Mouse (Mus musculus): Measurements from ENCODE around the gene Cep78. TPM values are rescaled to one million over a fixed set of nuclear protein-coding genes. Genes with fewer than 3 reads are reported as not detected.

Gene Cep78
- polyA plus RNA-seq, 1 experiment from 2014 or later, result 70.6 TPM

- 86% methylated on average over 13 of the region's 13 CpGs for WGBS
- H3K36me3 ChIP-seq (replicated peaks), result peaks cover 86% of the 10 kb centered on the region
- no peaks in the 10 kb centered on the region for H3K9me3 ChIP-seq
- DNase-seq (ENCODE audit: extremely low spot score, low spot score), result no peak
- no peaks in the 10 kb centered on the region for H3K4me1 ChIP-seq
- H3K27me3 ChIP-seq (ENCODE audit: poor library complexity, severe bottlenecking), result no peaks in the 10 kb centered on the region
- H3K4me3 ChIP-seq, result no peak overlapping the region
- no peak overlapping the region for H3K27ac ChIP-seq
Measured at GRCm38 (mm10) chr19:15962313-15962712, 22.5 kb downstream of the Cep78 start.

- 90% methylated on average over 3 of the region's 3 CpGs for WGBS
- Histone ChIP-seq H3K27me3 (ENCODE audit: poor library complexity, severe bottlenecking) (no peaks in the 10 kb centered on the region), H3K27ac (no peak overlapping the region), H3K4me3 (no peak overlapping the region), H3K4me1 (no peaks in the 10 kb centered on the region), H3K36me3 (replicated peaks) (peaks cover 19% of the 10 kb centered on the region), H3K9me3 (no peaks in the 10 kb centered on the region; the same call in 1 of the 2 replicates)
- no peak for DNase-seq (ENCODE audit: extremely low spot score, low spot score)
Measured at GRCm38 (mm10) chr19:15950225-15950624, 34.6 kb downstream of the Cep78 start.

- no peaks in the 10 kb centered on the region for H3K27me3 ChIP-seq (ENCODE audit: poor library complexity, severe bottlenecking)
- DNase-seq (ENCODE audit: extremely low spot score, low spot score), result no peak
- WGBS, result 84% methylated on average over 1 of the region's 1 CpGs
- peaks cover 5% of the 10 kb centered on the region; the same call in 1 of the 2 replicates for H3K9me3 ChIP-seq
- H3K4me3 ChIP-seq, result no peak overlapping the region
- no peak overlapping the region for H3K27ac ChIP-seq
- H3K36me3 ChIP-seq (replicated peaks), result peaks cover 10% of the 10 kb centered on the region; the same call in 1 of the 2 replicates
- H3K4me1 ChIP-seq, result no peaks in the 10 kb centered on the region
Measured at GRCm38 (mm10) chr19:15948867-15949266, 35.9 kb downstream of the Cep78 start.

GRCm38 (mm10) chr19:15948426-15948825, 36.4 kb downstream of the Cep78 start:
- H3K9me3 ChIP-seq, result peaks cover 5% of the 10 kb centered on the region; the same call in 1 of the 2 replicates
- no peaks in the 10 kb centered on the region for H3K27me3 ChIP-seq (ENCODE audit: poor library complexity, severe bottlenecking)
- DNase-seq (ENCODE audit: extremely low spot score, low spot score), result no peak
- H3K4me3 ChIP-seq, result no peak overlapping the region
- WGBS, result 84% methylated on average over 7 of the region's 7 CpGs
- H3K4me1 ChIP-seq, result no peaks in the 10 kb centered on the region
- no peak overlapping the region for H3K27ac ChIP-seq
- H3K36me3 ChIP-seq (replicated peaks), result peaks cover 8% of the 10 kb centered on the region; the same call in 1 of the 2 replicates

- WGBS, result 88% methylated on average over 7 of the region's 7 CpGs
- H3K4me3 ChIP-seq, result no peak within 1 kb of the TSS
- peaks cover 6% of the 10 kb centered on the region for H3K4me1 ChIP-seq
- DNase-seq (ENCODE audit: extremely low spot score, low spot score), result no peak
- H3K36me3 ChIP-seq (replicated peaks), result no peaks in the 10 kb centered on the region
- peaks cover 5% of the 10 kb centered on the region; the same call in 1 of the 2 replicates for H3K9me3 ChIP-seq
- H3K27me3 ChIP-seq (ENCODE audit: poor library complexity, severe bottlenecking), result no peaks in the 10 kb centered on the region
- no peak within 1 kb of the TSS for H3K27ac ChIP-seq
Measured at GRCm38 (mm10) chr19:15947237-15947636, 37.6 kb downstream of the Cep78 start, which contains the start of gene Psat1. Gene Psat1 (minus strand): TSS chr19:15947337.

- Histone ChIP-seq H3K4me3 (no peak overlapping the region), H3K36me3 (replicated peaks) (no peaks in the 10 kb centered on the region), H3K4me1 (peaks cover 6% of the 10 kb centered on the region), H3K27me3 (ENCODE audit: poor library complexity, severe bottlenecking) (no peaks in the 10 kb centered on the region), H3K27ac (no peak overlapping the region), H3K9me3 (peaks cover 5% of the 10 kb centered on the region; the same call in 1 of the 2 replicates)
- WGBS, result 69% methylated on average over 10 of the region's 10 CpGs
- no peak for DNase-seq (ENCODE audit: extremely low spot score, low spot score)
Measured at GRCm38 (mm10) chr19:15946663-15947062, 38.1 kb downstream of the Cep78 start.

GRCm38 (mm10) chr19:15943117-15943423, 41.7 kb downstream of the Cep78 start:
- WGBS, result 71% methylated on average over 7 of the region's 7 CpGs
- H3K27ac ChIP-seq, result no peak overlapping the region
- no peak for DNase-seq (ENCODE audit: extremely low spot score, low spot score)
- H3K4me1 ChIP-seq, result peaks cover 6% of the 10 kb centered on the region
- peaks cover 5% of the 10 kb centered on the region; the same call in 1 of the 2 replicates for H3K9me3 ChIP-seq
- no peaks in the 10 kb centered on the region for H3K36me3 ChIP-seq (replicated peaks)
- H3K27me3 ChIP-seq (ENCODE audit: poor library complexity, severe bottlenecking), result no peaks in the 10 kb centered on the region
- no peak overlapping the region for H3K4me3 ChIP-seq

- Histone ChIP-seq H3K9me3 (peaks cover 5% of the 10 kb centered on the region; the same call in 1 of the 2 replicates), H3K27me3 (ENCODE audit: poor library complexity, severe bottlenecking) (no peaks in the 10 kb centered on the region), H3K27ac (no peak overlapping the region), H3K4me3 (no peak overlapping the region), H3K4me1 (peaks cover 6% of the 10 kb centered on the region), H3K36me3 (replicated peaks) (no peaks in the 10 kb centered on the region)
- WGBS, result 48% methylated on average over 11 of the region's 11 CpGs
- no peak for DNase-seq (ENCODE audit: extremely low spot score, low spot score)
Measured at GRCm38 (mm10) chr19:15942421-15943116, 42.2 kb downstream of the Cep78 start.

GRCm38 (mm10) chr19:15941399-15941798, 43.4 kb downstream of the Cep78 start:
- H3K4me1 ChIP-seq, result peaks cover 6% of the 10 kb centered on the region
- H3K27ac ChIP-seq, result no peak overlapping the region
- WGBS, result 84% methylated on average over 8 of the region's 8 CpGs
- H3K27me3 ChIP-seq (ENCODE audit: poor library complexity, severe bottlenecking), result no peaks in the 10 kb centered on the region
- no peak for DNase-seq (ENCODE audit: extremely low spot score, low spot score)
- H3K36me3 ChIP-seq (replicated peaks), result no peaks in the 10 kb centered on the region
- H3K4me3 ChIP-seq, result no peak overlapping the region
- peaks cover 5% of the 10 kb centered on the region; the same call in 1 of the 2 replicates for H3K9me3 ChIP-seq

- H3K36me3 ChIP-seq (replicated peaks), result peaks cover 3% of the 10 kb centered on the region
- H3K4me3 ChIP-seq, result peak overlapping the region; percentile 82
- peak overlapping the region; percentile 90 for H3K27ac ChIP-seq
- 25% methylated on average over 4 of the region's 4 CpGs for WGBS
- H3K9me3 ChIP-seq, result peaks cover 3% of the 10 kb centered on the region; the same call in 1 of the 2 replicates
- H3K4me1 ChIP-seq, result peaks cover 39% of the 10 kb centered on the region
- H3K27me3 ChIP-seq (ENCODE audit: poor library complexity, severe bottlenecking), result peaks cover 11% of the 10 kb centered on the region
- DNase-seq (ENCODE audit: extremely low spot score, low spot score), result no peak
Measured at GRCm38 (mm10) chr19:15925719-15926045, 59.1 kb downstream of the Cep78 start.

- peaks cover 3% of the 10 kb centered on the region; the same call in 1 of the 2 replicates for H3K9me3 ChIP-seq
- H3K4me3 ChIP-seq, result peak overlapping the region; percentile 82
- H3K27me3 ChIP-seq (ENCODE audit: poor library complexity, severe bottlenecking), result peaks cover 11% of the 10 kb centered on the region
- peaks cover 39% of the 10 kb centered on the region for H3K4me1 ChIP-seq
- 2% methylated on average over 43 of the region's 43 CpGs for WGBS
- H3K27ac ChIP-seq, result peak overlapping the region; percentile 90
- H3K36me3 ChIP-seq (replicated peaks), result peaks cover 9% of the 10 kb centered on the region
- DNase-seq (ENCODE audit: extremely low spot score, low spot score), result peak; percentile 89
Measured at GRCm38 (mm10) chr19:15924866-15925718, 59.7 kb downstream of the Cep78 start.

- peaks cover 15% of the 10 kb centered on the region for H3K36me3 ChIP-seq (replicated peaks)
- peak; percentile 57 for DNase-seq (ENCODE audit: extremely low spot score, low spot score)
- H3K4me3 ChIP-seq, result peak overlapping the region; percentile 82
- H3K27me3 ChIP-seq (ENCODE audit: poor library complexity, severe bottlenecking), result peaks cover 11% of the 10 kb centered on the region
- peaks cover 39% of the 10 kb centered on the region for H3K4me1 ChIP-seq
- peaks cover 3% of the 10 kb centered on the region; the same call in 1 of the 2 replicates for H3K9me3 ChIP-seq
- under 1% methylated on average over 46 of the region's 46 CpGs for WGBS
- H3K27ac ChIP-seq, result peak overlapping the region; percentile 90
Measured at GRCm38 (mm10) chr19:15924181-15924865, 60.5 kb downstream of the Cep78 start.

Data from forebrain, embryonic 10.5 days (tissue).